Mouse (Mus musculus) cerebellum, adult 18-20 months (tissue): ENCODE results near the gene Smim4.

Source experiments
- DNase-seq, 2 experiments: peaks; one replicate each; pipeline ENCODE4 v3.0.0; 2021

The Smim4 gene

DNA sequence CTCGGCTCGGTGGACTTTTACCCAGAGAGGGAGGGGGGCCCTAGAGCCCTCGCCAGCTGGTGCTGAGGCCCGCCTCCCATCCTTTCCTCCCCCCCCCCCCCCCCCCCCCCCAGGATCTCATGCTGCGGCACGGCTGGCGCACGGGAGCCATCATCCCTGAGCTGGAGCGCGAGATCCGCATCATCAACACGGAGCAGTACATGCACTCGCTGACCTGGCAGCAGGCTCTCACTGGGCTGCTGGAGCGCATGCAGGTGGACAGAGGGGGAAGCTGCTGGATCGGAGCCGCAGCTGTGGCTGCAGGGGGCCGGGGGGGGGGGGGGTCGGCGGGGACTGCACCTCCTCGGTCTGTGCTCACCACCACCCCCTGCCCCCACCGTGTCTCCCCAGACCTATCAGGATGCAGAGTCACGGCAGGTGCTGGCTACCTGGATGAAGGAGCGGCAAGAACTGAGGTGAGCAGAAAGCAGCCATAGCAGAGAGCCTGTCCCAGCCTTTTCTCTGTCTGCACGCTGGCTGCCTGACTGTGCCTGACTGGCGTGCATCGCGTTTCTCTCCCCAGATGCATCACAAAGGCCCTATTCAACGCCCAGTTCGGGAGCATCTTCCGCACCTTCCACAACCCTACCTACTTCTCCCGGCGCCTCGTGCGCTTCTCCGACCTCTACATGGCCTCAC is 9.6 kb upstream of the Smim4 start:
- peak; percentile 43 to 51 for DNase-seq

DNA sequence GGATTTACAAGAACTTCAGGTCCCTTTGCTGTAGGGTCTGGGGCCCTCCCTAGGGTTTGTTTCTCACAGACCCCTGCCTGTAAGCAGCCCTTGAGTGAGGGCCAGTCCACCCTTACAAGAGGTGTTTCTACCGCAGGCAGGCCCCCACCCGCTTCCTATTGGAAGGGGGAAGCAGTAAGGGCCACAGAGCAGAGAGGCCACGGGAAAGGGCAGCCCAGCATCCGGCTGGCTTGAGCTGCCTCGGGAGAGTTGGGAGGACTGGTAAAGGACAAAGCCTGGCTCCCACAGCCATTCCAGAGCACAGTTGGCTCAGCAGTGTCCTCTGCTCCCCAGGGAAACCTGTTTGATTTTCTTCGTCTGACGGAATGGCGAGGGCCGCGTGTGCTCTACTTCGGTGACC is 9.0 kb upstream of the Smim4 start:
- DNase-seq, result peak in 1 of 2 experiments; percentile 9

DNA sequence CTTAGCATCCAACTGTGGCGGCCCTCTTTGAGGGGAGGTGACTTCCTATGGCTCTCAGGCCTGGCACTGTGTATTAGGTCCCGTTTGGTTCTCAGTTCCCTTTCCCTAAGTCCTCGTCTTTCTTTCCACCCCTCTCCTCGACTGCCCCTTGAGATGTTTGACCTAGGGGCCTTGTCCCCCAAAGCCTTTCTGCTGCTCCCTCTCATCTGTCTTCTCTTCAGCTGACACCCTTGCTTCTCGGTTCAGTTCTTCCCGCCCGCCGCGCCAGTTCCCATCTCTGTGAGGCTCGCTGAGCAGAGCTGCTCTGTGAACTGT is 8.5 kb upstream of the Smim4 start:
- DNase-seq, result no peak

DNA sequence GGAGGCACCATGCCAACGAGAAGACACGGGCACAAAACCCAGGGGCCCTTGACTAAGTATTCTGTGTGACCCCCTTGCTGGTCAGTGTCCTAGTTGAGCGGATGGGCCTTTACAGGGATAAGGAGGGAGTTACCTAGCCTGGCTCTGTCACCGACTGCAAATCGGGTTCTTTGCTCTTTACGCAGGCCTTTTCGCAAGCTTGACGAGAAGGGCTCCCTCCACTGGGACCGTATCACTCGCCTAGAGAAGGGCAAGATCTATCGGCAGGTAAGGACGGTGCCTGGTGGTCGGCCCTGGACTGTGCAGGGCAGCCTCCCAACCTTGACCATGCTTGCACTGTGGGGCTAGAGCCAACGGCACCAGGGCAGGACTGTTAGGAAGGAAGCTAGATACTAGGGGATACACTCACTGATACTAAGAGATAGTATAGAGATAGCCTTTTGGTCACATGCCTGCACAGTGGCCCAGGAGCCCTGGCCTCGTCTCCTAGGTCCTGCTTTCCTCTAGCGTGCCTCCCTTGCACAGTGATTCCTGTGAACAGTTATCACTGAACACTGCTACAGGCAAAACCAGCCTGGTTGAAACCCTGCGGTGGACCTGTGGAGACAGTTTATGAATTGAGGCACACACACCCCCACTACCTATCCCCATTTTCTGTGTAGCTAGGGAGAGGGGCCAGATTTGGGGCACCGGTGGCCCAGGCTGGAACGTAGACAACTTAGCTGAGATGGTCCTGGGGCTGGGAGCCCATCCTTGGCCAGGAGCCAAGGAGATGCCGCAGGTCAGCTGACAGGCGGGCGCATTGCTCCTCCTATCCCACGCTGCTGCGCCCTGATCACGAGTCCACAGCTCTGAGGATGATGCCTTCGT is 7.9 kb upstream of the Smim4 start:
- DNase-seq, result peak in 1 of 2 experiments; percentile 9

DNA sequence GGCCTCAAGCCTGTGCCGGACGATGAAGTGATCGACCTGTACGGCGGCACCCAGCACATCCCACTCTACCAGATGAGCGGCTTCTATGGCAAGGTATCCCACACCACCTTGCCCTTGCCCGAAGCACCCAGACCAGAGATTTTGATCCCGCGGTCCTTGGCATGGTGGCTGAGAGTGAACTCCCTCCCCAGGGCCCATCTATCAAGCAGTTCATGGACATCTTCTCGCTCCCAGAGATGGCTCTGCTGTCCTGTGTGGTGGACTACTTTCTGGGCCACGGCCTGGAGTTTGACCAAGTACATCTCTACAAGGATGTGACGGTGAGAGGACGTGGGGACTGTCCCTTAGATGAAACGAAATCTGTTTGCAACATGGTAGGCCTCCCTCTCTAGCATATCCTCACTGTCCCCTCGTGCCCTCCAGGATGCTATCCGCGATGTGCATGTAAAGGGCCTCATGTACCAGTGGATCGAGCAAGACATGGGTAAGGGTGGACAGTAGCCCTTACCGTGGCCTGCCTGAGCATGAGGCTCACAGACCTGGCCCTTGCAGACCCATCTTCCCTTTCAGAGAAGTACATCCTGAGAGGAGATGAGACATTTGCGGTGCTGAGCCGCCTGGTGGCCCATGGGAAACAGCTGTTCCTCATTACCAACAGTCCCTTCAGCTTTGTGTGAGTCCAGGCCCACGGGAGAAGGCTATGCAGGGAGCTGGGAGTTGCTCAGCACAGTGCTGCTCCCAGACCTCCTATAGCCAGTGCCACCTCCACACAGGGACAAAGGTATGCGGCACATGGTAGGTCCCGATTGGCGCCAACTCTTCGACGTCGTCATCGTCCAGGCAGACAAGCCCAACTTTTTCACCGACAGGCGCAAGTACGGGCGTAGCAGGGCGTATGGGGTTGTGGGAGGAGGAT is 7.0 kb upstream of the Smim4 start:
- DNase-seq, result peak in 1 of 2 experiments; percentile 1

DNA sequence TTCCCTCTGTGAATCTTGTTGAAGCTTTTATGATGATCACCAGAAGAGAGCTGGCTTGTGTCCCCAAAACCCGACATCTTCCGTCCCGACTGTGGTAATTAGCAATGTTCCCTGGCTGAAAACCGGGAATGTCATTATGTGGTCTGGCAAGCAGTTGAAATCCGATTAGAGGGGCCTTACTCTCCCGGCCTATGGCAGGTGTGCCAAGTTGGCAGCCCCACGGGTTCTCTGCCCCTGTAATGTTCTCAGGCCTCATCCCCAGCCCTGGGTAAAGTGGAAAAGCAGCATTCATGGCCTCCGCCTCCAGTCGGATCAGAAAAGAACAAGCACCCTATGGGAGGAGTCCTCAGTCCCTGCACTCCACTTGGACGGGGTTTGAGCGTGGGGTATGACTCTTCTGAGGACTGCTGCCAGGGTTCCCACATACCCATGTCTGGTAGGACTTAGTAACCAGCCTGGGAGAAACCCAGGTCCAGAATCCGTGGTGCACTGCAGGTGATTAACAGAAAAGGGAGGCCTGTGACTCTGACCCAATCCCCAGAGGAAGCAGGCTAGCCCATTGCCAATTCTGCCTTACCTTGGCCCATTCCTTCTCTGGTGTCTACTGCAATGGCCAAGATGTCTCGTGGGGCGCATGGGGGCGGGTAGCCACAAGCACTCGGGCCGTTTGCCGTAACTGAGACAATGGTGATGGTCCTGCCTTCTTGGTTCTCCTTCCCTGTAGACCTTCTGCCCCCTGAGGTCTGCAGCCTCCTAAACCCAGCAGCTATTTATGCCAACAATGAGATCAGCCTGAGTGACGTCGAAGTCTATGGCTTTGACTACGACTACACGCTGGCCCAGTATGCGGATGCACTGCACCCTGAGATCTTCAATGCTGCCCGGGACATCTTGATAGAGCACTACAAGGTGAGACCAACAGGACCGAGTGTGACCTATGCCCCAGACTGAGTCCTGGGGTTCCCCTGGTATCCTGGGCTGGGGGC is 5.6 kb upstream of the Smim4 start:
- DNase-seq, result peak in 1 of 2 experiments; percentile 1

DNA sequence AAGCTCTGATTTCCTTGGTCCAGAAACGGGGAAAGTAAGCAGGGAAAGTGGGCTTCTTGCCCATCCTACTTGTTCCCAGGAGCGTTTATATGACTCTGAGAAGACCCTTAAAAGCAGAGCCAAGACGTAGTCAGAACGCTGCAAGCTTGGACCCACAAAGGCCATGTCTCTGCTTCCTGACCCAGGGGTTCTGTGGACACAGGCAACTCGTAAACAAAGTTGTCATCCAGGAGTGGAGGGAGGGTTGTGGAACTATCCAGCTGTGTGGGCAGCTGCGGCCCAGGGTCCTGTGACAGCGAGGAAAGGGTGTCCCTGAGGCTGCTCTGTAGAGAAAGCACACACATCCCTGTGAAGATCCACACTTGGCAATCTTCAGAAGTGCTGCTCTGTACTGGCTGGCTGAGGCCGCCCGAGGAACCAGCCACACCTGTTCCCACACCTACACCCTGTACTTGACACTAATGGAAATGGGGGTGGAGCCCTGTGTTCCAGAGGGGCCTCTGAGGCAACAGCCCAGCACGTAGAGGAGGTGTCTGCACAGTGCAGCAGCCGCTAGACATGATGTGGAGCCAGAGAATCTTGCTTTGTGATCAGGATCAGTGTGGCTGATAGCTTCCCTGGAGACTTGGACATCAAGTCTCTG is 4.4 kb upstream of the Smim4 start:
- no peak for DNase-seq

DNA sequence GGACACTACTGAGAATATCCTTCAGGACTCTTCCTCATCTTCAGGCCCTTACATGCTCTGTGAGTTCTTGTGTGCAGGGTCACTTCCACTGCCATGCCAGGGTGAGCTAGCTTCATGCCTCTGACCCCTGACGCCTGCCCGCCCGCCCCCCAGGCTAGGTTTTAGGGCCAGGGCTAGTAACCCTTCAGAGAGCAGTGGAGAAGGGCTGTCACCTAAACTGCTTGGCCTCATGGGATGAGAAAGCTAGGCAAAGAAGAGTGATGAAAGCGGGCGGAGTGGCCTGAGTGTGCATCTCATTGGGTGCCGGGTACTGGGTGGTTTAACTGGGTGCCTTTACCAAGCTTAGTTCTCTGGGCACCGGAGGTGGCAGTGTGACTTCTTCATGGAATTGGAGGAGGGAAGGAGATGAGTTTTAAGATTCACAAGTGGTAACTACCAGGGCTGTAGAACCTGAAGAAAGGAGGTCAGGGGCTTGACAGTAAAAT is 3.8 kb upstream of the Smim4 start:
- DNase-seq, result no peak

DNA sequence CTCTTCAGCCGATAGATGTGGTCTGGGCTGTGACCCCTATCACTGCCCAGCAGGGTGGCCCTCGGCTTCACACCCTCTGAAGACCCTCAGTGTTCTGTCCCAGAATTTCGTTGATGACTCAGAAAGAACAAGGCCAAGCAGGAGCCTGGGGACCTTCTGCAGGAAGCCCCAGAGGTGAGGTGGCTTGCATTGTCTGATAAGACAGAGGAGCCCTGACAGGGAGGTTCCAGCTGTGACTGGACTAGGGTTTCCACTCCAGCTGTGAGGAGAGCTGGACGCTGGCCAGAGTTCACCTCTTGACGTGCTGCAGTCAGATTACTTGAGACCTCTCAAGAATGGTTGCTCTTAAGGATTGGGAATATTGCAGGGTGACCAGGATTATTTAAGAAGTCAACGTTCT is 3.3 kb upstream of the Smim4 start:
- DNase-seq, result no peak

DNA sequence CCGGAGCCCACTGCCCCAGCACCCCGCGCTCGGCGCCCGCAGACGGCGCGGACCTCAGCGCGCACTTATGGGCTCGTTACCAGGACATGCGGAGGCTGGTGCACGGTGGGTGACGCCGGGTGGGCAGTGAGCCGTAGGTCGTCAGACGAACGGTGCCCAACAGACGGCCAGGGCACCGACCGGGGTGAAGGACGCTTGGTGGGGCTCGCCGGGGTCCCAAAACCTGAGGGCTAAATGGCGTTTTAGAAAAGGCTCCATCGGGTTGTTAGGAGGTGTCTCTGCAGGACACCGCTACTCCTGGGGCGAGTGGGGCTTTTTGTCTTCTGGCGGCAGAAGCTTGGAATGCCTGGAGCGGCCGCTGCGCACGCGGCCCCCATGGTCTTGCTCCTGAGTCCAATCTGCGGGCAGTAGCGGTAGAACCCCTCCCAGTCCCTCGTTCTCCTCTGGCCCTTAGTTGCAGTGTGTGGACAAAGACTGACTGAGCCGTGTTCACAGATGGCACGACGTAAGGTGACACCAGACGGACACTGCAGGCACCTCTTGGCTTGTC is 2.6 kb upstream of the Smim4 start:
- no peak for DNase-seq

DNA sequence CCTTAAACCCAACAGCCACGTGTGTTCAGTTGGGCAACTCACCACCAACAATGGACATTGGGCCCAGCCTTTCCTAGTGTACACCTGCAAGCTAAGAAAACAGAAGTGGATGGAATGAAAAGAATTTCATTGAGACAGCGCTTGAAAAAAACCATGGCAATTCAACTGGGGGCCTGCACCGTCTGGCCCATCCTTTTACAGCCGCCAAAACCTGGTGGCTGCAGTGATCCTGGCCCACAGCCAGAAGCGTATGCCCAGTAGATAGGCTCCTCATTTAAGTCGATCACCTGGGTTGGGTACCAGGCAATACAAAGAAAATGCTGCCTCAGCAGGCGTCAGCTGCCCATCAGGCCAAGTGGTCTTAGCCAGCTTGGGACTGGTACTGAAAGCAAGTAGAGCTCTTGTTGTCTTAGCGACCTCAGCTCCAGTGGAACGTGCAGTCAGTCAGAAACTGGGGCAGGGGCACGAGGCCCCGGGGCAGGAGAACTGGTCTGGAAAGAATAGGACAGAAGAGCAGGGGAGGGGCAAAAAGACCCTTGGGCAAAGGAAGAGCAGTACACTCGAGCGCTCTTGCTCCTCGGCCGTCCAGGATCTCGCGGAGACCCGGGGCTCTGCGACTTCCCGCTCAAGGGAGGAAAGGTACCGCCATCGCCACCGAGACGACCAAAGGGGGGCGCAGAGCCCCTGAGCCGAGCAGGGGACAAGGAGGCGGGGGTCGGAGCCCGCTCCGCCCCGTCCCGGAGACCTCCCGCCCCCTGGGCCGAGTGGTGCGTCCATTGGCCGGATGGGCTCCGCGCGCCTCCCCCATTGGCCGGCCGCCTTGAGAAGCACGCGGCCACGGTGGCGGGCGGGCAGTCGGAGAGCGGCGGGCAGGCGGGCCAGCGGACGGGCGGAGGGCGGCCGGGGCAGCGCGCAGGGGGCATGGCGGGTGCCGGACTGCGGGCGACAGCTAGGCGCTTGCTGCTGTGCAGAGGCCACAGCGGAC is 1.8 kb upstream of the Smim4 start, which contains the start of gene Nt5dc2:
TSS of gene Nt5dc2 (plus strand) at position 818 of the 985 bp plus-strand sequence.
- DNase-seq, result peak; percentile 60 to 65

DNA sequence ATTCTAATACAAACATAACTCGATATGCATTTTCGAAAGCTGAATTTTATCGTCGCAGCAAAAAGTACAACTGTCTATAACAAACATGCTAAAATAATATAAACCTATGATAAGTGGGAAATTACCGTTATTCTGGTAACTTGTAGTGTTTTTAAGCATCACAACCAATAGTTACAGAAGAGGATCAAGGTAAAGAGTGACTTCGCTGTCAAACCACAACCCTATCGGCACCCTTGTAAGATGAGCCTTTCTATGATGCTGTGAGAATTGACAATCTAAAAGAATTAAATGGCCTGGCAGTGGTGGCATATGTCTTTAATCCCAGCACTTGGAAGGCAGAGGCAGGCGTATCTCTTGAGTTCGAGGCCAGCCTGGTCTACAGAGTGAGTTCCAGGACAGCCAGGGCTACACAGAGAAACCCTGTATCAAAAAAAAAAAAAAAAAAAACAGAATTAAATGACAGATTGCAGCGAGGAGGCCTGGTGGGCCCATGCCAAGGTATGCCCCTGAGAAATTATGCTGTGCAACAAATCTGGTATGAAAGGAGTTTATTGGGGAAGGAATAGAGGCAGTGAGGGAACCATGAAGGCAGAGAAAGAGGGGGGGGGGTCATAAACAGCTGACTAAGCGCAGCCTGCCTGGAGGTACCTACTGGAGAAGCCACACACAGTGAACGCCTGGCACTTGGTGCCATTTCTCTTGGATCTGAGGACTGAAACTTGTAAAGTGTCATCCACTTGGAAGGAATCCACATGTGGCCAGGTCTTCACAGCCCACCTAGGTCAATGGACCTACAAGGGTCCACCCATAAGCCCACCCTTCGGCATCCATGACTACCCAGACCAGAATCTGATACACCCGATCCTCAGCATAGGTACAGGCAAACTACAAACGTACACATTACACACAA is 825 bp upstream of the Smim4 start:
- no peak for DNase-seq

DNA sequence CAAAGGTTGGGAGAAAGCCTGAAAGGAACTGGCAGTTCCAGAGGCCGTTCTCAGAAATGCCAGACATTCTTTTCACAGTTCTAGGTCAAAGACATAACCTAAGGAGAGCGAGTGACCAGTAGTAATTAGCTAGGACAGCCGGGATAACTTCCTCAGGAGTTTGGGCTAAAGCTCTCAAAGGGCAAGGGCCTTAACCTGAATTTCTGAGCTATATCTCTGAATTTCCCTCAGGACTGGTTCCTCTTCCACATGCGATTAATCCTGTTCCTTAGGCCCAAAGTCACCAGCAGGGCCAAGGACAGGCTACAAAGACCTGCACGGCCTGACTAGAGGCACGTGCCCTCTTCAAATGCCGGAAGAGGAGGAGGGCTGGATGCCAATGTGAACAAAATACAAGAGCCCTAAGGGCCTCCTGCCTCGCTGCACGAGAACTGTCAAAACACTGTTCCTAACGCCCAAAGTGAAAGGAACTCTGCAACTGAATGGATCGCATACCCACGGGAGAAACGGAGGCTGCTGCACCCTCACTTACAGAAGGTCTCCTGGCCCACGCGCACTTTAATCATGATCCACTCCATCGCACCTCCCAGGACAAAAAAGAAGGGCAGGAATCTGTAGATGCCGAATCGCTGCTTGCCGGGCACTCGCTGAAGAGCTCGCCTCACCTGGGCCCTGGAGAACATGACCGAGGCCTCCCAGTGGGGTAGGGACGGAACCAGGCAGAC is 493 bp downstream of the Smim4 start:
- DNase-seq, result peak in 1 of 2 experiments; percentile 32

DNA sequence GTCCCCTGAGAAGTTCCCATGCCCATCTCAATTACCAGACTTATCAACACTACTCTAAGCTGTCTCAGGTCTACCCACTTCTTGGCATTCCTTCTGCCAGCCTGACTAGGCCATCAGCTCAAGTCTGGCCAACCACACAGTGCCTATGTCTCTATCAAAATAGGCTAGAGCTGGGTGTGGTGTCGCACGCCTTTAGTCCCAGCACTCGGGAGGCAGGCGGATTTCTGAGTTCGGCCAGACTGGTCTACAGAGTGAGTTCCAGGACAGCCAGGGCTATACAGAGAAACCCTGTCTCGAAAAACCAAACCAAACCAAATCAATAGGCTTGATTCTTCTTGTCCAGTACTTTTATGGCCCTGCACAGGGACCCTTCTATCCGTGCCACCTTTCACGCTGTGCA is 1.9 kb downstream of the Smim4 start:
- DNase-seq, result no peak

DNA sequence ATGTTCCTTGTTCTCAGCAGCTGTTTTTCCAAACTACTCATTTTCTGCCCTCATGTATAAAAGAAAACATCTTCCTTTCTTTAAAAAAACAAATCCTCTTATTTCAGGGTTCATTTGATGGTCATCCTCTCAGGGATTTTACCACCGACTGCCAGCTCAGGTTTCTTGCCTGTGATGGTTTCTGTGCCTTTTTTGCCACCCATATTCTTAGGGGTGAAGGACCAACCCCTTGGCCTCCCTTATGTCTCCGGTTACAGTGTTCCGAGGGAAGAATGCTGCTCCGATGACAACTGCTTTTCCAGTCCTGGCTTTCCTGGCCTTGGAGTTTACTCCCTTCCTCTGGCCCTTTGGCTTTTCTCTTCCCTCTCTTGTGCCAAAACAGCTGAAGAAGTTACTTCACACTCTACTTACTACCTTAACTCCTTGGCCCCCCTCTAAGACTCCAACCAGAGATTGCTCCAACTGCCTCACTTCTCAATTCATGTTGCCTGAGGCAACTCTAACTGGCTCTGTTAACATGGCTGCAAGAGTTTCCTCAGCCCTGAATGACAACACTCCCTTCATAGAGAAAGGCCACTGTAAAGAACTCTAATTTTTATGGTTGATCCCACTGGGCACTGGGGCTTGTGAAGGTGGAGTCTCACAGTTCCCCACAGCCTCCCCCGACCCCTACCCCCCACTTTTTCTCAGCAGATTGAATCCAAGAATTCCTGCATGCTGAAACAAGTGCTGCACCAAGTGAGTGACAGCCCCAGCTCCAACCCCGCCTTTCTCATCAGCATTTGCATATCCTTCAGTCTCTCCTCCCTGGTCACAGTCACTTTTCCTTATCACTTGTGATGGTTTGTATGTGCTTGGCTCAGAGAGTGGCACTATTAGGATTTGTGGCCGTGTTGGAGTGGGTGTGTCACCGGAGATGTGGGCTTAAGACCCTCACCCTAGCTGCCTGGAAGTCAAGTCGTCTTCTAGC is 3.4 kb downstream of the Smim4 start:
- DNase-seq, result no peak

DNA sequence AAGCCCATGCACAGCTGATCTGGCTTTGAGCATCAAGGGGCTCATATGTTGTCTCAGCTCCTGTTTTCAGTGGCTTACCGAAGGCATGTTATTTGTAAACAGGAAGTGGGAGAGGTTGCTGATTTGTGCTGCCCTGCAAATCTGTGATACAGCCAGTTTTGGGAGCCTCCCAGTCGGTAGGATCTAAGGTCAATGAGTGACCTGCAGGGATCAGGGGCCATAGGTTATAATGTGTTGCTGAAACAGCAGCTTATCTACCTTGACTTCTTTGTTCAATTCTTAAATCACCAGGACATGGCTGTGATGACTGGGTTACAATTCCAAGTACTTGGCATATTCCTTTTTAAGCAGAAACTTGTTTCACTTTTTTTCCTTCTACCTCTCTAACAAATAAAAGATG is 13.2 kb downstream of the Smim4 start:
- no peak for DNase-seq

DNA sequence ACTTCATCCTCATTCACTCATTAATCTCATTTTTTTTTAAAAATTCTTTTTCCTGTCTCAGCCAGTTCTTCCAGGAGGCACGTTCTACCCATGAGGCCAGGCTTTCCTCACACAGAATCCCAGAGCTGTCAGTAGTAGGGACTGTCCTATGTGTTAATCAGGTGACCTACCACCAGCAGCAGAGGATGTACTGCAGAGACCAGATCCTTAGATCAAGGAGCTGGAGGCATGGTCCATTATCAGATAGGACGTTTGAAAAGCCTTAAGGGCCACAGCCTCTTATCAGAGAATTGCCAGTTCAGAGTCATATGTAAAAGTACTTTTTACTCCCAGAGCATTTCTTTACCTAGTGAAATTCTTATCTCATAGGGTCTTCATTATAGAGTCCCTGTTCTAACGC is 14.7 kb downstream of the Smim4 start:
- no peak for DNase-seq
